Mouse (Mus musculus): ENCODE measurements around the gene Amh. TPM values are rescaled to one million over a fixed set of nuclear protein-coding genes. Genes with fewer than 3 reads are reported as not detected.
"Not testable (repeated sequence)": the region's sequence is repeated elsewhere in the genome, so short reads cannot be mapped to it uniquely, and the experiment has no call there.

Amh gene
- polyA plus RNA-seq, 1 experiment from 2014 or later, result 0.09 TPM

DNA sequence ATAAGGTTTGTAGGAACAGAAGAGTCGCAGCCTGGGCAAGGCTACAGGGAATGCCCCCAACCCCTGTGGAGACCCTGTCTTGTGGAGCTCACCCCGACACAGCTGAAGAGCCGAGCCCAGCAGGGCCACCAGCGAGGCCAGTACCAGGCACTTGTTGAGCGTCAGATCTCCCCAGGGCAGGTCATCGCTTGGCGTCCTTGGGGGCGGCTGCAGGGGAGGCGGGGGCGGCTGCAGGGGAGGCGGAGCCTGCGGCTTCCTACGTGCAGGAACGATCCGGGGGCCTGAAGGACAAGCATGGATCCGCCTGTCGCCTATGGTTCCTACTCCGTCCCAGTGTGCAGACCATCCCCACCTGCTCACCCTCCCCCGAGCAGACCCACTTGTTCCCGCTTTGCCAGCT lies 5.0 kb downstream of the Amh start:
- Histone ChIP-seq H3K4me2 (peak overlapping the region; percentile 23), H3K4me1 (peaks cover 36% of the 10 kb centered on the region), H3K9me3 (no peaks in the 10 kb centered on the region), H3K9ac (no peak overlapping the region), H3K27ac (no peak overlapping the region), H3K4me3 (no peak overlapping the region), H3K36me3 (no peaks in the 10 kb centered on the region), H3K27me3 (peaks cover 36% of the 10 kb centered on the region)
- ATAC-seq (ENCODE audit: borderline replicate concordance, extremely low read depth, low FRiP score, low TSS enrichment), result no peak
- WGBS, result 6% methylated on average over 20 of the region's 20 CpGs

DNA sequence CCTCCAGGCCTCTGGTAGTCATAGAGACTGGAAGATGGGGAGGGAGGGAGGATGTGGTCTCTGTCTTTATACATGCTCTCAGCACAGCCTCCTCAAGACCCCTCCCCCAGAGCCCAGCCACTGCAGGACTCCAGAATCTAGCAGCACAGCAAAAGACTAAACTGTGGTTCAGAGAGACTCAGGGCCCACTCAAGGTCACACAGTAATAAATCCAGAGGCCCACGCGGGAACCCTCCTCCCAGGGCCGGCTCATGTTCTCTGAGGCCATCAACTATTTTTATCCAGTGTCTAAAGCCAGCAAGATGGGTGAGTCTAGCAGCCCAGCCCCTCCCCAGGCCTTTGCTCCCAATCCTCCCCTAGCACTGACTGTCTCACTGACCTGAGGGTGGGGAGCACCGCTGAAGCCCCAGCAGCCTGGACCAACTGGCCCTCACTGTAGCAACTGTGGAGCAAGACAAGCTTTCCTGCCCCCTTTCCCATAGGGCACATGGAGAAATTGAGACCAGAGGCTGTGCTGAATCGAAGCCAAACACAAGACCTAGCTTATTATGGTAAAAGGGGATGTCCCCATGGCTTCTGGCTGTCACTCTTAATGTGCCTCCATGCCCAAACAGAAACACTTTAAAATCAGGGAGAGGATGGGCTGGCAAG lies 7.5 kb downstream of the Amh start:
- peaks cover 22% of the 10 kb centered on the region for H3K4me1 ChIP-seq
- H3K27ac ChIP-seq, result no peak overlapping the region
- H3K27me3 ChIP-seq, result peaks cover 26% of the 10 kb centered on the region
- H3K36me3 ChIP-seq, result no peaks in the 10 kb centered on the region
- H3K4me2 ChIP-seq, result no peak overlapping the region
- H3K4me3 ChIP-seq, result no peak overlapping the region
- H3K9ac ChIP-seq, result no peak overlapping the region
- ATAC-seq (ENCODE audit: borderline replicate concordance, extremely low read depth, low FRiP score, low TSS enrichment), result no peak
- 35% methylated on average over 5 of the region's 5 CpGs for WGBS
- H3K9me3 ChIP-seq, result no peaks in the 10 kb centered on the region

DNA sequence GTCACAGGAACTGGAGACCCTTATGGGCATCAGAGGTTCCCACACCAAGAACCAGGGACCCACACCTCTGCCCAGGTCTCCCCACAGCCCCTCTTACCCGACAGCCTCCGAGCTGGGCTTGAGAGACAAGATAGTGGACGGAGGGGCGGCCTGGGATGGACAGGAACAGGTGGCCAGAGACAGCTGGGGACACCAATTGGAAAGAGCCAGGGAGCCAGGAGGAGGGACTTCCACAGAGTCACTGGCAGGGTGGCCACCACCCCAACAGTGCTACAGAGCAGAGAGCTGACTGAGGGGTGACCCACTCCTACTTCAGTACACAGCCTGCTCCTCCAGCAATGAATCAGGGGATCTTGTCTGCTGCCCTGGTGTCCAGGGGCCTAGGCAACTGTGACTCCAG lies 8.3 kb downstream of the Amh start, which contains the start of gene Jsrp1:
Gene Jsrp1, minus strand, starts transcription at position 133 of the 400 bp plus-strand sequence.
- Histone ChIP-seq H3K4me1 (peaks cover 15% of the 10 kb centered on the region), H3K27me3 (peaks cover 23% of the 10 kb centered on the region), H3K4me2 (no peak within 1 kb of the TSS), H3K9me3 (no peaks in the 10 kb centered on the region), H3K27ac (no peak within 1 kb of the TSS), H3K9ac (no peak within 1 kb of the TSS), H3K36me3 (no peaks in the 10 kb centered on the region), H3K4me3 (no peak within 1 kb of the TSS)
- WGBS, result 50% methylated on average over 4 of the region's 4 CpGs
- no peak for ATAC-seq (ENCODE audit: borderline replicate concordance, extremely low read depth, low FRiP score, low TSS enrichment)

DNA sequence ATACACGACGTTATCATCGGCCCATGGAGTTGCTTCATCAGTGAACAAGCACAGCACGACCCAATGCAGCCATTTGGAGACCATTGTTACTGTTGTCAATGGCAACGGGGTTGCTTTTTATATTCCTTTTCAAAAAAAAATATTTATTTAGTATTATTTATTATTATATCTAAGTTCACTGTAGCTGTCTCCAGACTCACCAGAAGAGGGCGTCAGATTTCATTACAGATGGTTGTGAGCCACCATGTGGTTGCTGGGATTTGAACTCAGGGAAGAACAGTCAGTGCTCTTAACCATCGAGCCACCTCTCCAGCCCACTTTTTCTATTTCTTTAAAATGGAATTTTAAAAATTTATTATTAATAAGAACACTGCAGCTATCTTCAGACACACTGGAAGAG lies 9.8 kb downstream of the Amh start:
- WGBS, result 52% methylated on average over 7 of the region's 7 CpGs
- no peak overlapping the region for H3K9ac ChIP-seq
- no peaks in the 10 kb centered on the region for H3K9me3 ChIP-seq
- no peak overlapping the region for H3K27ac ChIP-seq
- no peak for ATAC-seq (ENCODE audit: borderline replicate concordance, extremely low read depth, low FRiP score, low TSS enrichment)
- no peaks in the 10 kb centered on the region for H3K36me3 ChIP-seq
- no peak overlapping the region for H3K4me2 ChIP-seq
- H3K4me3 ChIP-seq, result no peak overlapping the region
- H3K27me3 ChIP-seq, result peaks cover 9% of the 10 kb centered on the region
- H3K4me1 ChIP-seq, result peaks cover 4% of the 10 kb centered on the region; the same call in 1 of the 2 replicates

DNA sequence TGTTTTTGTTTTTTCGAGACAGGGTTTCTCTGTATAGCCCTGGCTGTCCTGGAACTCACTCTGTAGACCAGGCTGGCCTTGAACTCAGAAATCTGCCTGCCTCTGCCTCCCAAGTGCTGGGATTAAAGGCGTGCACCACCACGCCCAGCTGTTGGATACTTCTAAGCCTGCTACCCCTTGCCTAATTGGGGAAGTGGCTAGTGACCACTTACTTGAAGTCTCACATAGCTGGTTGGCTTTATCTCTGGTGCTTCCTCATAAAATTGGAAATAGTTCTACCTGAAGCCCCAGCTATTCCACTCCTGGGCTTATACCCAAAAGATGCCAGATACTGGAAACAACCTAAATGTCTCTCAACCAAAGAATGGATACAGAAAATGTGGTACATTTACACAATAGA lies 11.3 kb downstream of the Amh start:
- not testable (repeated sequence) for H3K4me1 ChIP-seq; H3K4me3 ChIP-seq; H3K27ac ChIP-seq; H3K4me2 ChIP-seq; ATAC-seq (ENCODE audit: borderline replicate concordance, extremely low read depth, low FRiP score, low TSS enrichment); H3K36me3 ChIP-seq; H3K9me3 ChIP-seq; H3K27me3 ChIP-seq; H3K9ac ChIP-seq
- 76% methylated on average over 3 of the region's 3 CpGs for WGBS

DNA sequence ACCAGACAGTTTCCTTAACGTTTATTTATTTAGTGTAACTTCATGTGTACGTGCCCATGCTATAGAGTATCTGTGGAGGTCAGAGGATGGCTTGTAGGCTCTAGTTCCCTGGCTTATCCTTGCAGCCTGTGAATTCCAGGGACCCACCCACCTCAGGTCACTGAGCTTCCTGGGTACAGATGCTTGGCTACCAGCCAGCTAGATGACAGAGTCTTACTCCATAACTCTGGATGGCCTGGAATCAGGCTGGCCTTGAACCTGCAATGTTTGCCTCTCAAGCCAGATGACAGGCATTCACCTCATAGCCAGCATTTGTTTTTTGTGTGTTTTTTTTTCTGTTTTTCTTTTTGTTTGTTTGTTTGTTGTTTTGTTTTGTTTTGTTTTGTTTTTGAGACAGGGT lies 12.1 kb downstream of the Amh start:
- no peak for ATAC-seq (ENCODE audit: borderline replicate concordance, extremely low read depth, low FRiP score, low TSS enrichment)
- Histone ChIP-seq H3K4me1 (no peaks in the 10 kb centered on the region), H3K4me2 (no peak overlapping the region), H3K4me3 (no peak overlapping the region), H3K9me3 (no peaks in the 10 kb centered on the region), H3K27me3 (0 out of 2 replicates have a peak, but pooled peaks cover 2% of the 10 kb centered on the region), H3K27ac (no peak overlapping the region), H3K9ac (no peak overlapping the region), H3K36me3 (no peaks in the 10 kb centered on the region)
- WGBS, result 42% methylated on average over 2 of the region's 2 CpGs

DNA sequence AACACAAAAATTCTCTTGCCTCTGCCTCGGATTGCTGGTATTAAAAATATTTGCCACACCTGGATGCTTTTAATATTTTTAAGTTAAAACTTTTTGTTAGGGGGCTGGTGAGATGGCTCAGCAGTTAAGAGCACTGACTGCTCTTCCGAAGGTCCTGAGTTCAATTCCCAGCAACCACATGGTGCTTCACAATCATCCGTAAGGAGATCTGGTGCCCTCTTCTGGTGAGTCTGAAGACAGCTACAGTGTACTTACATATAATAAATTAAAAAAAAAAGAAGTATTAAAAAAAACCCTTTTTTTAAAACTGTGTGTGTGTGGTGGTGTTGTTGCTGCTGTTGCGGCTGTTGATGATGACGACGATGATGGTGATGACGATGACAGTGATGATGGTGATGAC lies 12.9 kb downstream of the Amh start:
- H3K9ac ChIP-seq; H3K9me3 ChIP-seq; ATAC-seq (ENCODE audit: borderline replicate concordance, extremely low read depth, low FRiP score, low TSS enrichment); H3K4me2 ChIP-seq; H3K27ac ChIP-seq; H3K36me3 ChIP-seq; H3K4me3 ChIP-seq; H3K27me3 ChIP-seq; H3K4me1 ChIP-seq: not testable (repeated sequence)
- 84% methylated on average over 7 of the region's 7 CpGs for WGBS

DNA sequence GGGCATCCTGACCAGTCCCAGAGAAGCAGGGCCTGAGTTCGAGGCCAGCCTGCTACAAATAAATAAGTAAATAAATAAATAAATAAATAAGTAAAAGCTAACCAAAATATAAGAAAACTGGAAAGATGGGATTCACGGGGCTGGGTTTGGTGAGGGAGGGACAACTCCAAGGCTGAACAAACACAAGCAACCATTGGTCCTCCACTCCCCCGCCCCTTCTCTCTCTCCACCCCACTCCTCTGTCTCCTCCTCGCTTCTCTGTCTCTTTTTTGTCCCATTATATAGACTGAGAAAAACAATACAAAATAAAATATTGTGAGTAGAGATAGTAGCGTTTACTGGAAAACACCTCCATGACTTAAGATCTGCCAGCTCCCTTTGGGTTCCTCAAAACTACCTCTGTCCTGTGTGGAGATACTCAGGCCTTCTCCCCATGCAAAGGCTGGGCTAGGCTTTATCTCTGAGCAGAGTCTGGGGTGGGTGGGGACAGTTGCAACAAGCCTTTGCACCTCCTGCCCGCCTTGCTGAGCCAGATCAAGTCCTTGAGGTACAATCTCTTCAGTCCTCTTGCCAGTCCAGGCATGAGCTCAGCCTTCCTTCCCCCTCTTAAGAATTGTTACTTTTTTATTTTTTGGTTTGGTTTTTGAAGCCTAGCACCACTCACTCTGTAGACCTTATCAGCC lies 13.7 kb downstream of the Amh start:
- WGBS, result 49% methylated on average over 6 of the region's 6 CpGs
- no peak overlapping the region for H3K9ac ChIP-seq
- H3K4me3 ChIP-seq, result no peak overlapping the region
- H3K4me1 ChIP-seq, result no peaks in the 10 kb centered on the region
- H3K4me2 ChIP-seq, result no peak overlapping the region
- H3K27ac ChIP-seq, result no peak overlapping the region
- ATAC-seq (ENCODE audit: borderline replicate concordance, extremely low read depth, low FRiP score, low TSS enrichment), result no peak
- no peaks in the 10 kb centered on the region for H3K36me3 ChIP-seq
- H3K27me3 ChIP-seq, result no peaks in the 10 kb centered on the region
- H3K9me3 ChIP-seq, result no peaks in the 10 kb centered on the region

DNA sequence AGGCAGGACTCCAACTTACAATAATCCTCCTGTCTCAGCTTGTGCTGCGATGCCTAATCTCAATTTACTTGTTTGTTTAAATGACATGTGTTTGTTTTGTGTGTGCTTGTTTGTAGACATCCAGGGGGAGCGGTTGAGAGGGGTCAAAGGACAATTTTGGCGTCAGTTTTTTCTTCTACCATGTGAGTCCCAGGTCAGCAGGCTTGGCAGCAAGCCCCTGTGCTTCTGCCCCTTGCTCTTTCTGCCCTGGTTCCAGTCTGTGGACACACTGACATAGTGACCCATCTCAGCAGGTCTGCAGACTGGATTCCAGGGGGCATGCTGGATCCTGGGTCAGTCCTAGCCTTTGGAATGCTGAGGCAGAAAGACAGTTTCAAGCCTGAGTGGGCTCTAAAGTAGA lies 14.4 kb downstream of the Amh start:
- Histone ChIP-seq H3K36me3 (no peaks in the 10 kb centered on the region), H3K4me2 (no peak overlapping the region), H3K27me3 (no peaks in the 10 kb centered on the region), H3K9me3 (no peaks in the 10 kb centered on the region), H3K27ac (no peak overlapping the region), H3K4me3 (no peak overlapping the region), H3K9ac (no peak overlapping the region), H3K4me1 (no peaks in the 10 kb centered on the region)
- no peak for ATAC-seq (ENCODE audit: borderline replicate concordance, extremely low read depth, low FRiP score, low TSS enrichment)
- 19% methylated on average over 3 of the region's 3 CpGs for WGBS

DNA sequence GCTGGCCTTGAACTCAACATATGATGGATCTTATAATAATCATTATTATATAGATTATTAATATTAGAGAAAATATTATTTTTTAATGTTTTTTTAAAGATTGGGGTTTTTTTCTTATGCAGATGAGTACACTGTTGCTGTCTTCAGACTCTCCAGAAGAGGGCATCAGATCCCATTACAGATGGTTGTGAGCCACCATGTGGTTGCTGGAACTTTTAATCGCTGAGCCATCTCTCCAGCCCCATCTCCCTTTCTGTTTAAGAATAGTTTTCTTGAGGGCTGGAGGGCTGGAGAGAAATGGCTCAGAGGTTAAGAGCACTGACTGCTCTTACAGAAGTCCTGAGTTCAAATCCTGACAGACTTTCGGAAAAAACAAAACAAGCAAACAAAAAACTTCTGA lies 16.9 kb downstream of the Amh start:
- WGBS, result 37% methylated on average over 2 of the region's 2 CpGs
- no peak overlapping the region for H3K4me3 ChIP-seq
- H3K27me3 ChIP-seq, result no peaks in the 10 kb centered on the region
- H3K36me3 ChIP-seq, result no peaks in the 10 kb centered on the region
- H3K9me3 ChIP-seq, result no peaks in the 10 kb centered on the region
- no peak overlapping the region for H3K9ac ChIP-seq
- no peak overlapping the region for H3K4me2 ChIP-seq
- 0 out of 2 replicates have a peak, but pooled peaks cover 2% of the 10 kb centered on the region for H3K4me1 ChIP-seq
- H3K27ac ChIP-seq, result no peak overlapping the region
- ATAC-seq (ENCODE audit: borderline replicate concordance, extremely low read depth, low FRiP score, low TSS enrichment), result no peak

DNA sequence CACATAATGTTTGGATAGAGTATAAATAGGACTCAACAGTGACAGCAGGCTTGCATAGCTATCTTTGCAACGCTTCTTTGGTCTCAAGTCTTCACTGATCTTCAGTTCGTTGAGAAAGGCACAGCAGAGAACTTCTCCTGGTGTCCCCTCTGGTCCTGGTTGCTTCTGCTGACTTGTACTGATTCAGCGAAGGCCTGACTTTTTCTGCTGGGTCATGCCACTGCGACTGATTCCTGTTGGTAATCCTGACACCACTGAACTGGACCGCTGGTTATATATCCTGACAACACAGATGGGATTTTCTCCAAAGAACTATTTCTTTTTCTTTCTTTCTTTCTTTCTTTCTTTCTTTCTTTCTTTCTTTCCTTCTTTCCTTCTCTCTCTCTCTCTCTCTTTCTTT lies 17.5 kb downstream of the Amh start:
- Histone ChIP-seq H3K27ac (no peak overlapping the region), H3K4me1 (0 out of 2 replicates have a peak, but pooled peaks cover 2% of the 10 kb centered on the region), H3K36me3 (no peaks in the 10 kb centered on the region), H3K27me3 (no peaks in the 10 kb centered on the region), H3K9me3 (no peaks in the 10 kb centered on the region), H3K9ac (no peak overlapping the region), H3K4me2 (no peak overlapping the region), H3K4me3 (no peak overlapping the region)
- WGBS, result 84% methylated on average over 5 of the region's 5 CpGs
- ATAC-seq (ENCODE audit: borderline replicate concordance, extremely low read depth, low FRiP score, low TSS enrichment), result no peak

DNA sequence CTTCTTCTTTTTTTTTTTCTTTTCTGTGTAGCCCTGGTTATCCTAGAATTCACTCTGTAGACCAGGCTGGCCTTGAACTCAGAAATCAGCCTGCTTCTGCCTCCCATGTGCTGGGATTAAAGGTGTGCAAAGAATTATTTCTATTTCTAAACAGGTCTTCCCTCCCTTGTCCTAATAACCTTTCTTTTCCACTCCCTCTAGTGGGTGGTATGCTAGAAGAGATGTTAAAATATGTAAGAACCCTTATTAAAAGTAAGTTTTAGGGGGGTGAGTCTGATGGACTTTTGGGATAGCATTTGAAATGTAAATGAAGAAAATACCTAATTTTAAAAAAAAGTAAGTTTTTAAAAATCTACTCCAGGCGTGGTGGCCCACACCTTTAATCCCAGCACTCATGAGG lies 18.3 kb downstream of the Amh start:
- H3K4me1 ChIP-seq, result peaks cover 9% of the 10 kb centered on the region
- no peak overlapping the region for H3K9ac ChIP-seq
- H3K4me2 ChIP-seq, result no peak overlapping the region
- H3K4me3 ChIP-seq, result no peak overlapping the region
- no peak overlapping the region for H3K27ac ChIP-seq
- no peaks in the 10 kb centered on the region for H3K27me3 ChIP-seq
- WGBS, result 81% methylated on average over 1 of the region's 1 CpGs
- H3K9me3 ChIP-seq, result no peaks in the 10 kb centered on the region
- no peaks in the 10 kb centered on the region for H3K36me3 ChIP-seq
- ATAC-seq (ENCODE audit: borderline replicate concordance, extremely low read depth, low FRiP score, low TSS enrichment), result no peak
